Comparison of ENCODE assay signal across 18 mouse cellular contexts in the genomic region with DNA sequence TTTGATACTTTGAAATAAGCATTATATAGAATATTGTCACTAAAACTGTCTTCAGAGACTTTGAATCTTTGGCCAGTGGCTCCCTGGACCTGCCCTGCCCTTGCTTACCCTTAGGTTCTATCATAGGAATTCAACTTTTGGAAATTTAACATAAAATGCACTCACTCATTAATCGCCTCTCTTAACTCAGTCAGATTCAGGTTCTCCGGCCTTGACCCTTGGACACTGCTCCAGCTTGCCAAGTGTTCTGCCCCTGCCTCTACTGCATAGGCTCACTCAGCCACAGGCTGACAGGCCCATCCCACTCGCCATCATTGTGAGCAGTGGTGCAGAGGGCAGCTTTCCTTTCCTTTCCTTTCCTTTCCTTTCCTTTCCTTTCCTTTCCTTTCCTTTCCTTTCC. TPM values are rescaled to one million over a fixed set of nuclear protein-coding genes. Genes with fewer than 3 reads are reported as not detected.
"Had no signal": no experiment of that assay in that cellular context is flagged by ENCODE, and none has a peak within 500 bp of the region (broad histone marks: within the 10 kb centered on the region; RNA-seq: fewer than 3 reads in every experiment).

No protein-coding gene starts in this region.

- H3K36me3 ChIP-seq: intestine, embryonic 15.5 days; limb, embryonic 12.5 days; limb, embryonic 15.5 days; midbrain, embryonic 13.5 days; stomach, embryonic 15.5 days had no signal

- ATAC-seq: intestine, embryonic 15.5 days; liver, postnatal 0 days; lung, postnatal 0 days; midbrain, embryonic 13.5 days; midbrain, embryonic 16.5 days had no signal

- H3K9ac ChIP-seq: intestine, embryonic 15.5 days; limb, embryonic 12.5 days; limb, embryonic 15.5 days; liver, embryonic 14.5 days; liver, postnatal 0 days; lung, embryonic 14.5 days; midbrain, embryonic 13.5 days; stomach, embryonic 15.5 days had no signal

- H3K9me3 ChIP-seq: intestine, embryonic 15.5 days; limb, embryonic 15.5 days; midbrain, embryonic 13.5 days; stomach, embryonic 15.5 days had no signal

- H3K4me3 ChIP-seq: intestine, embryonic 15.5 days; limb, embryonic 12.5 days; limb, embryonic 15.5 days; midbrain, embryonic 13.5 days; stomach, embryonic 15.5 days had no signal

- DNase-seq: left cerebral cortex, postnatal 4 days; liver, postnatal 0 days; lung, embryonic 14.5 days; right cerebral cortex, postnatal 25 days; spleen, adult 18-20 months; thymus, postnatal 25 days had no signal

- H3K4me1 ChIP-seq: intestine, embryonic 15.5 days; limb, embryonic 12.5 days; limb, embryonic 15.5 days; stomach, embryonic 15.5 days had no signal

- H3K27ac ChIP-seq: intestine, embryonic 15.5 days; kidney, postnatal 0 days; limb, embryonic 12.5 days; limb, embryonic 15.5 days; liver, embryonic 14.5 days; macrophage; midbrain, embryonic 13.5 days; stomach, embryonic 15.5 days had no signal

- H3K27me3 ChIP-seq: intestine, embryonic 15.5 days; stomach, embryonic 15.5 days had no signal

- H3K4me2 ChIP-seq: intestine, embryonic 15.5 days; limb, embryonic 12.5 days; limb, embryonic 15.5 days; liver, embryonic 11.5 days; lung, embryonic 14.5 days; midbrain, embryonic 13.5 days; stomach, embryonic 15.5 days had no signal

RNA-seq across cellular contexts. Expression of gene Irx2, which starts 50.2 kb away (rescaled TPM):
- total RNA-seq: megakaryocyte, adult 5-6 weeks had no signal
- polyA plus RNA-seq: liver, postnatal 0 days; macrophage had no signal
